Mouse (Mus musculus): ENCODE data around the gene Hist1h2bh. TPM values are rescaled to one million over a fixed set of nuclear protein-coding genes. Genes with fewer than 3 reads are reported as not detected.

Hist1h2bh gene
- polyA plus RNA-seq, 1 experiment: 37.8 TPM

DNA sequence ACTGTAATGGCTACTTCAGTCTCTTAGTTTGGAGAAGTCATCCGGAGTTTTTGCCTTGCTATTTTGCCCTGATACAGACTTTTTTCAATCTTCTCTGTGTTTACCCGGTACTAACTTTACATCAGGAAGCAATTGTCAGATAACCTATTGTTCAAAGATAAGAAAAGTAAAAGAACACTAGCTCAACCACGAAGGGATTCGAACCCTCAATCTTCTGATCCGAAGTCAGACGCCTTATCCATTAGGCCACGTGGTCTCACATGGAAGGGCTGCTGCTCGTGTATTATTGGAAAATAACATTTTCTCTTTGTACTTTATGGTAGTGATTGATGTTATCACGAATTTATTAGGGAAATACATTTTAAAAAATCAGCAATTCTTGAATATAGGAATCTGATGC, 39.4 kb downstream of the Hist1h2bh start:
- Histone ChIP-seq H3K36me3 (ENCODE audit: control insufficient read depth, insufficient read depth, low read length) (no peaks in the 10 kb centered on the region), H3K27me3 (ENCODE audit: control insufficient read depth, insufficient read depth, low read length) (no peaks in the 10 kb centered on the region), H3K4me1 (replicated peaks; ENCODE audit: control insufficient read depth, insufficient read depth, low read length) (peaks cover 3% of the 10 kb centered on the region), H3K27ac (ENCODE audit: control insufficient read depth, insufficient read depth, low read length) (no peak overlapping the region), H3K4me3 (ENCODE audit: control insufficient read depth, insufficient read depth, low read length) (no peak overlapping the region)
- WGBS: 10% methylated on average over 9 of the region's 9 CpGs
- no peak for TF ChIP-seq POLR2A (IDR thresholded peaks at IDR 0.05; ENCODE audit: control insufficient read depth, extremely low read depth, insufficient read depth, low read length, poor library complexity)
- no peak for TF ChIP-seq CTCF (IDR thresholded peaks at IDR 0.05; ENCODE audit: borderline replicate concordance, control insufficient read depth, extremely low read depth, insufficient read depth, low read length, poor library complexity)
- DNase-seq: peak; percentile 64

- TF ChIP-seq POLR2A (IDR thresholded peaks at IDR 0.05; ENCODE audit: control insufficient read depth, extremely low read depth, insufficient read depth, low read length, poor library complexity): no peak
- TF ChIP-seq CTCF (IDR thresholded peaks at IDR 0.05; ENCODE audit: borderline replicate concordance, control insufficient read depth, extremely low read depth, insufficient read depth, low read length, poor library complexity): no peak
- Histone ChIP-seq H3K36me3 (ENCODE audit: control insufficient read depth, insufficient read depth, low read length) (no peaks in the 10 kb centered on the region), H3K27me3 (ENCODE audit: control insufficient read depth, insufficient read depth, low read length) (no peaks in the 10 kb centered on the region), H3K4me3 (ENCODE audit: control insufficient read depth, insufficient read depth, low read length) (no peak overlapping the region), H3K4me1 (replicated peaks; ENCODE audit: control insufficient read depth, insufficient read depth, low read length) (peaks cover 3% of the 10 kb centered on the region), H3K27ac (ENCODE audit: control insufficient read depth, insufficient read depth, low read length) (no peak overlapping the region)
- WGBS: 94% methylated on average over 4 of the region's 4 CpGs
- no peak for DNase-seq
These were observed 40.3 kb downstream of the Hist1h2bh start for GRCm38 (mm10) chr13:23502916-23503315.

DNA sequence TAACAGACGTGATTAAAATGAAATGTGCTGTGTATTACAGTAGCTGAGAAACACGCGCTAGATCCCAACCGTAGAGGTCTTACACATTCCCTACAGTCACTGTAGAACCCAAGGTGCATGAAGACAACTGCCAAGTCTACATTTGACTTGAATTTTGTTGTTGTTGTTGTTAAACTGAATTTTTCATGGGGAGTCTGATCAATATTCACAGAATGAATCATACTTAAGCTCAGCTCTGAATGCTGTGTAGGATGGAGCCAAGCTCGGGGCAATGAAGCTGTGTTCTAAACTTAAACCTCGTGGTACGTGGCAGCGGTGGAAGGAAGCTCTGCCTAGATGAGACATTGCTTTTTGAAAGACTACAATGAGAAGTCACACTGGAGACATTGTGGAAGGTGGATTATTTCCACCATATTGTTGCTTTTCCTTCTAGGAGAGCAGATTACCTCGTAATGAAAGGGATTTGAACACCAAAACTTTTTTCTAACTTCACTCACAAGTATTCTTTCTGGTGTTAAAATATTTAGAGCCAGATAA, 41.1 kb downstream of the Hist1h2bh start:
- no peak for DNase-seq
- Histone ChIP-seq H3K36me3 (ENCODE audit: control insufficient read depth, insufficient read depth, low read length) (no peaks in the 10 kb centered on the region), H3K27ac (ENCODE audit: control insufficient read depth, insufficient read depth, low read length) (no peak overlapping the region), H3K4me1 (replicated peaks; ENCODE audit: control insufficient read depth, insufficient read depth, low read length) (peaks cover 3% of the 10 kb centered on the region), H3K4me3 (ENCODE audit: control insufficient read depth, insufficient read depth, low read length) (no peak overlapping the region), H3K27me3 (ENCODE audit: control insufficient read depth, insufficient read depth, low read length) (no peaks in the 10 kb centered on the region)
- no peak for TF ChIP-seq POLR2A (IDR thresholded peaks at IDR 0.05; ENCODE audit: control insufficient read depth, extremely low read depth, insufficient read depth, low read length, poor library complexity)
- TF ChIP-seq CTCF (IDR thresholded peaks at IDR 0.05; ENCODE audit: borderline replicate concordance, control insufficient read depth, extremely low read depth, insufficient read depth, low read length, poor library complexity): no peak
- 86% methylated on average over 9 of the region's 9 CpGs for WGBS

- Histone ChIP-seq H3K27me3 (ENCODE audit: control insufficient read depth, insufficient read depth, low read length) (no peaks in the 10 kb centered on the region), H3K4me3 (ENCODE audit: control insufficient read depth, insufficient read depth, low read length) (no peak overlapping the region), H3K4me1 (replicated peaks; ENCODE audit: control insufficient read depth, insufficient read depth, low read length) (peaks cover 3% of the 10 kb centered on the region), H3K27ac (ENCODE audit: control insufficient read depth, insufficient read depth, low read length) (no peak overlapping the region), H3K36me3 (ENCODE audit: control insufficient read depth, insufficient read depth, low read length) (no peaks in the 10 kb centered on the region)
- DNase-seq: no peak
- WGBS: 79% methylated on average over 5 of the region's 5 CpGs
- TF ChIP-seq POLR2A (IDR thresholded peaks at IDR 0.05; ENCODE audit: control insufficient read depth, extremely low read depth, insufficient read depth, low read length, poor library complexity) (no peak), CTCF (IDR thresholded peaks at IDR 0.05; ENCODE audit: borderline replicate concordance, control insufficient read depth, extremely low read depth, insufficient read depth, low read length, poor library complexity) (no peak)
These were observed 41.7 kb downstream of the Hist1h2bh start for GRCm38 (mm10) chr13:23501511-23501910.

DNA sequence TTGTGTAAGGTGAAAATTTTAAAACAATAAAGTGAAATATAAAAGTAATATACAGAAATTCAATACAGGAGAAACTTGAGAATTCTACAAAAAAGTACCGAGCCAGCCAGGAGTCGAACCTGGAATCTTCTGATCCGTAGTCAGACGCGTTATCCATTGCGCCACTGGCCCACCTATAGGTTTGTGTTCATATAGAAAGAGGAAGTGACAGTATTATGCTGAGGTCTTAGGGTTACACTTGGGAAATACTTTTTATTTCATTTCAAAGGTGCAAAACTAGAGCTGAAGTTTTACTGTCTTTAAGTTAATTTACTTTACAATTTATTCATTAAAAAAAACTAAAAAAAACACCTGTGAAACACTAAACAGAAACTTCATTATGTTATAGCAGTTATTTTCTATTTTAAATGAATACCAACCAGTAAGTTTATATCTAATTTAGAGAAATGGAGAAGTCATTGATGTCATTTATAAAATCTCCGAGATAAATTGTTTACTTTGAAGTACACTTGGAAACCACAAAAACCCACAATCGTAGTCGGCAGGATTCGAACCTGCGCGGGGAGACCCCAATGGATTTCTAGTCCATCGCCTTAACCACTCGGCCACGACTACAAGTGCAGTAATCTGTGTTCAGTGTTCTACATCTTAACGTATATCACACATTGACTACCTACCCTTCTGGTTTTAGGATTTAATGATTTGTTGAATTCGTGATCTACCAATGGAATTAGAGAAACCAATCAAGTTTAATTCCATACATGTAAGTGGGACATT, 42.6 kb downstream of the Hist1h2bh start:
- no peak overlapping the region for H3K27ac ChIP-seq (ENCODE audit: control insufficient read depth, insufficient read depth, low read length)
- H3K4me3 ChIP-seq (ENCODE audit: control insufficient read depth, insufficient read depth, low read length): no peak overlapping the region
- H3K36me3 ChIP-seq (ENCODE audit: control insufficient read depth, insufficient read depth, low read length): no peaks in the 10 kb centered on the region
- WGBS: 14% methylated on average over 17 of the region's 17 CpGs
- TF ChIP-seq POLR2A (IDR thresholded peaks at IDR 0.05; ENCODE audit: control insufficient read depth, extremely low read depth, insufficient read depth, low read length, poor library complexity): no peak
- TF ChIP-seq CTCF (IDR thresholded peaks at IDR 0.05; ENCODE audit: borderline replicate concordance, control insufficient read depth, extremely low read depth, insufficient read depth, low read length, poor library complexity): no peak
- H3K4me1 ChIP-seq (replicated peaks; ENCODE audit: control insufficient read depth, insufficient read depth, low read length): no peaks in the 10 kb centered on the region
- DNase-seq: peak; percentile 75
- H3K27me3 ChIP-seq (ENCODE audit: control insufficient read depth, insufficient read depth, low read length): no peaks in the 10 kb centered on the region

DNA sequence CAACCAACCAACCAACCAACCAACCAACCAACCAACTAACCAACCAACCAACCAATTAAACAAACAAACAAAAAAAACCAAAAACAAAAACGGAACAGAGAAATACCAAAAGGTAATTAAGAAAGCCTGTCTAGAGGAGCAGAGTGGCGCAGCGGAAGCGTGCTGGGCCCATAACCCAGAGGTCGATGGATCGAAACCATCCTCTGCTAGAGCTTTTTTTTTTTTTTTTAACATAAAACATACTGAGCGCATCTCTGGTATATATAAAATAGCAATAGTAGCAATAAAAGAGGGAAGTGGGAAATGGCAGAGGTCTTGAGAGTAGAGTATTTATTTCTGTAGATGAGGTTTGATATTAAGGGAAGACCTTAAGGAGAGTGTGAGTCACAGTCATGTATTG, 43.2 kb downstream of the Hist1h2bh start:
- TF ChIP-seq POLR2A (IDR thresholded peaks at IDR 0.05; ENCODE audit: control insufficient read depth, extremely low read depth, insufficient read depth, low read length, poor library complexity): no peak
- no peak for TF ChIP-seq CTCF (IDR thresholded peaks at IDR 0.05; ENCODE audit: borderline replicate concordance, control insufficient read depth, extremely low read depth, insufficient read depth, low read length, poor library complexity)
- 73% methylated on average over 7 of the region's 7 CpGs for WGBS
- H3K36me3 ChIP-seq (ENCODE audit: control insufficient read depth, insufficient read depth, low read length): no peaks in the 10 kb centered on the region
- no peak overlapping the region for H3K4me3 ChIP-seq (ENCODE audit: control insufficient read depth, insufficient read depth, low read length)
- no peak for DNase-seq
- no peaks in the 10 kb centered on the region for H3K27me3 ChIP-seq (ENCODE audit: control insufficient read depth, insufficient read depth, low read length)
- no peak overlapping the region for H3K27ac ChIP-seq (ENCODE audit: control insufficient read depth, insufficient read depth, low read length)
- no peaks in the 10 kb centered on the region for H3K4me1 ChIP-seq (replicated peaks; ENCODE audit: control insufficient read depth, insufficient read depth, low read length)

Data from thymus, adult 2 months (tissue).